Mouse (Mus musculus): ENCODE data around the gene Itih4.
A peak's percentile ranks its signal among the peaks of the same experiment; 100 is the strongest.

Itih4 gene

DNA sequence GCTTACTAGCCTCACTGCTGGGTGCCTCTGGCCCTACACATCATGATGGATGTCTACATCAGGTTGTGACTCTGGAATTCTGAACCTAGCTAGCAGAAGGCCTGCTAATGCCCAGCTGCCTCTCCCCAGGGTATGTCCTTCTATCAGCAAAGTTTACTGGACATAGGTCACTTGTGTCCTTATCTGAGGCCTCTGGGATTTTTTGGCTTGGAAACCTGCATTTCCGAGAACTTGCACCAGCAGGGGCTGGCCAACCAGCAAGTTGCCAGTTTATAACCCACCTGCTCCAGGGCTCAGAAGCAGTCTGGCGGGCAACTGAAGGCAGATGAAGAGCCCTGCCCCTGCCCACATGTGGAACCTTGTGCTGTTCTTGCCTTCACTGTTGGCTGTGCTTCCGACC lies at the start of gene Itih4:
Itih4 (plus strand) TSS at position 273 of the 400 bp plus-strand sequence.
- no peak for DNase-seq

- DNase-seq: no peak
These were observed 48.8 kb upstream of the Itih4 start for GRCm38 (mm10) chr14:30837416-30837996.

DNA sequence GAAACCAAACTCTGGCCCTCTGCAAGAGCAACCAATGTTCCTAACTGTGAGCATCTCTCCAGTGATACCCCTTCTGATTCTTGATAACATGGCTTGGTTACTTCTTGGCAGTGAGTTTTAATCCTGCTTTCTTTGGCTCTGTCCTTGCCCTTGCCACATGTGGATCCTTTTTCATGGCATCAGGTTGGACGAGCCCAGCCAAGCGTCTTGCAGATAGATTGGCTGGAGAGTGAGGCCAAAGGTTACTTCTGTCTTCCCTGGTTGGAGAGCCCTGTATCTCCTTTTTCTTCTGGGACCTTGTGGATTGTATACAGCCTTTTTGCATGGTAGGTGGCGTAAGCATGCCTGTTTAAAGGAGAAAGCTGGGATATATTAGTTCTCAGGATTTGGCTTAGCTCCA lies 42.6 kb upstream of the Itih4 start:
- DNase-seq: no peak

GRCm38 (mm10) chr14:30850504-30850903 lies 35.8 kb upstream of the Itih4 start:
- no peak for DNase-seq

DNA sequence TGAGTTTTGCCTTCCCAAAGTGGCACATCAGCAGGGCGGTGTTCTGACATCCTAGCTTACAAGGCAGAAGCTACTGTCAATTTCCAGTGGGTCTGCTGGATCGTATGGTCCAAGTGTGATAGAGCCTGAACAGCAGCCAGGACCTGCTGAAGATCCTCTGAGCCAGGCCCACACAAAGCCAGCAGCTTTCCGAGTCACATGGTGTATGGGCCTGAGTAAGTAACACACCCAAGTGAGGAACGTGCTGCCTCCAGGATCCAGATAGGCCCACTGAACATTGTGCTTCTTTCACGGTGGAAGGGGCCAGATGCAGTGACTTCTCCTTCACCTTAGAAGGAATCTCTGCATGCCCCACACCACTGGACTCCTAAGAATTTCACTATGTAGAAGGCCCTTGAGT lies 34.0 kb upstream of the Itih4 start:
- no peak for DNase-seq

DNA sequence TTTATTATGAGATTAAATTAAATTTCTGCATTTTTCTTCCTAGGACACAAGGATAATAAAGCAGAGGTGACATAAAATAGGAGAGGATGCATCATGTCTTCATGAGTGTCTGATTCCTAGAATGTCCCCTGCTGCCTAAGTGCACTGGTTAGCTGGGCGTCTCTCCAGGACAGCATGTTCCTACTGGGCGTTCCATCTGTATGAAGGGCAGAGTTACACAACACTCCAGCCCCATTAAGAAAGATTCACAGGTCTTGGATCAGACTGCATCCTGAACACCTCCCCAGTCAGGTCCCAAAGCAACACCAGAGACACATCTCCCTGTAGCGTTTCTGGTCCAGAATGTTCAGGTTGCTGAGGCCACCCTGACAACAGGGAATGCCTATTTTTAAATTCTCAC lies 31.0 kb upstream of the Itih4 start:
- DNase-seq: no peak

GRCm38 (mm10) chr14:30856885-30857507 lies 29.3 kb upstream of the Itih4 start:
- DNase-seq: no peak

DNA sequence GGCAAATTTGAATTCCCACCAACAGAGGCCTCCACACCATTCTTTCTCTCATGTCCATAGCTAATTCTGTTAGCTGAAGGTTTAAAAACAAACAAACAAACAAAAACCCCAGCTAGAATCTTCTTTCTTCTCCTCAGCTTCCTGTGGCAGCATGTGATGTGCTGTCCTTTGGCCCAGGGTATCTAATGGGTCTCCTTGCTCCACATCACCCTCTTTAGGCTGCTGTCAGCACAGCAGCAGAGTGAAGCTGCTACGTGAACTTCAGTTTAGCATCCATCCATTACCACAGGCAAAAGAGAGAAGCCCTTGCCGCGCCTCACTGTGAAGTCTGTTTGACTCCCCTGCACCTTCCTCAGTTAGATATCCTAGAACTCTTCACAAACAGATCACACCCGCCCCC lies 28.3 kb upstream of the Itih4 start:
- no peak for DNase-seq

- no peak for DNase-seq
These were observed 24.7 kb upstream of the Itih4 start for GRCm38 (mm10) chr14:30861421-30862125.

- no peak for DNase-seq
These were observed 23.9 kb upstream of the Itih4 start for GRCm38 (mm10) chr14:30862368-30862767.

DNA sequence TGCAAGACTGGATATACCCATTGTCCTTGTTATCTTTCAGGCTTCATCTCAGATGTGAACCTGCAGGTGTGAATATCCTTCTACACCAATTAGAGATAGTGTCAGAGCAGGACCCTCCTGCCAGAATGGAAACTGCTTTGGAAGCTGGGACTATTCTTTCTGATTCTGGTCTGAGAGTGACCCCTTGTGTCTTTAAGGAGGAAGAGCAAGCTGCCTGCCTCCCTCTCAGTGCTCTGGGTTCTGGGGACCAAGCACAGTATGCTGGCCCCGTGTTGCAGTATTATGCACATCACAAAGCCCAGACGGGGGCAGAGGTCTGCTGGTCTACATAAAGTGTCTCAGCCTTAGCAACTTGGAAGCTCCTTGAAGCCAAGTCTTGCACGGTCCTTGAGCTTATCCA lies 21.0 kb upstream of the Itih4 start:
- DNase-seq: no peak

- peak; percentile 44 to 55 for DNase-seq
These were observed 19.2 kb upstream of the Itih4 start for GRCm38 (mm10) chr14:30867042-30867441.

- DNase-seq: no peak
These were observed 17.4 kb upstream of the Itih4 start for GRCm38 (mm10) chr14:30868826-30869225.

- DNase-seq: no peak
These were observed 16.9 kb upstream of the Itih4 start for GRCm38 (mm10) chr14:30869391-30869801.

GRCm38 (mm10) chr14:30870206-30871147 lies 15.8 kb upstream of the Itih4 start:
- no peak for DNase-seq

DNA sequence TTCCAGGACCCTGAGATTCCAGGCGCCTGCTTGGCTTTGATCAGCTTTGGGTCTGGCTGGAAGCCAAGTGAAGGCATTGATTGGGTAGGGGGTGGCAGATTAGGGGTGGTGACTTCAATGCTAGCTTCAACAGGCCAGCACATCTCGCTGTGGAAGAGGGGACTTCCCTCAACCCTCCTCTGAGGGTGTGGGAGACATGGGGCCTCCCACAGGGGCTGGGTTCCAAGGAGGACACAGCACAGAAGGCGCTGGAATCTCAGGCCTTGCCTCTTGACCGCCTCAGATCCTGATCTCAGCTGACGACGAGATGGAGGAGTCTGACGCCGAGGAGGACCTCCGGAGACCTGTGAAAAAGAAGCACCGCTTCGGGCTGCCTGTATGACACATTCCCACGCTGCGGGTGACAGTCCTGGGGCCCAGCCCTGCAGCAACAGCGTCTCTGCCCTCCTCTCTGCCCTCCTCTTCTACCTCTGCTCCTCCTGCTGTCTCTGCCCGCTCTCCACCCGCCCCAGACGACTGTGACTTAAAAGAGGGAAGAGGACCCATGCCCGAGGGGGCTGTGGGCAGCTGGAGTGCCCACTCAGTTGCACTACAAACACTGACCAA lies 12.1 kb upstream of the Itih4 start:
- DNase-seq: no peak

- DNase-seq: no peak
These were observed 11.0 kb upstream of the Itih4 start for GRCm38 (mm10) chr14:30875130-30875865.

DNA sequence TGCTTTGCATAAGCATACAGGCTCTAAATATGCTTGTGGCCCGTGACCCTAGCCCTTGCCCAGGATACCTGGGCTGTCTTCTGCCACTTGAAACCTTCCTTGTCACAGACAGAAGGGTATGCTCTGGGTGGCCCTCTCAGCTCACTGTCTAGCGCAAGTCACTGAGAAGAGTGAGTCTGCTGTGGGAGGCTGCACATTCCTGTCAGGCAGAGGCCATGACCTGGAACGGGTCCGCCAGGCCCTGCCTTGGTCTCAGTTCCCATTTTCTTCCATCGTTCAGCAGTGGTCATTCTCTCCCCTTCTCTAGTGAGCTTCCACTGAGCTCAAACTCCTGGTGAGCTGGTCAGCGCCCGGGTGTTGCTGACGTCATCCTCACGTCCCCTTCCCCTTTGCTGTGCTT lies 10.3 kb upstream of the Itih4 start:
- no peak for DNase-seq

DNA sequence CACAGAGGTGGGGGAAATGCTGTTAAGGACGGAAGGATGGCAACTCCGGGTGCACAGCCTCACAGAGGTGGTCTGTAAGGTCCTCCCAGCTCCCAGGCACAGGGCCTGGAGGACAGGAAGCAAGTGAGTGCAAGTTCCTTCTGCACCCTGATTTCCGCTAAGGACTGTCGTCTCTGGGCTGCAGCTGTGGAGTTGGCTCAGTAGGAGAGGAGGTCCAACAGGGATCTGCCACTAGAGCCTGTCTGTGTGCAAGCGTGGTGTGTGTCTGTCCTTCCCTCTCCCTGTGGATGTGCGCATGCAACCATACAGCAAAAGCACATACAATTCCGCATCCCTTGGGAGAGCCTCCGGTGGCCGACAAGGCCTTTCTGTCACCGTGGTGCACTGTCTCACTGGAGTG lies 9.8 kb upstream of the Itih4 start:
- DNase-seq: no peak

DNA sequence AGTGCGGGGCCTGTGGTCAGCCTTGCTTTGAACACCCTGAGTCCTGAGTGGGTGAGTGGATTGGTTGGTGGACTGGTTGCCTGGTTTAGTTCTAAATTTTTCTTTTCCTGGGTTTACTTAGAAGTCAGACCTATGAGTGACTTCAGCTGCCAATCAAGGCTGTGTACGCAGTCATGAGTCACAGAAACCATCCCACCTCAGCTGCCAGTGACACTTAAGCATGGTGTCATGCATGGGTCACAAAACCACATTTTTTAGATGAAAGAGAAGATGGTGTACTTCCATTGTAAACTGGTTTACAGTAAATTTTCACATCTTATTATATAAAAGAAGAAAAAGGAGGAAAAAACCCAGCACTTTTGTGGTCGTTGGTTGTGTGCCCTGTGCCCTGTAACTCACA lies 8.4 kb upstream of the Itih4 start:
- DNase-seq: no peak

GRCm38 (mm10) chr14:30878958-30879571 lies 7.2 kb upstream of the Itih4 start, which contains the start of gene Mustn1:
TSS of gene Mustn1 (plus strand) at chr14:30879200.
- DNase-seq: no peak

Measured in thymus, postnatal 36 days (tissue).